Mouse (Mus musculus) liver, adult (tissue): ENCODE results near the gene Stxbp2.

Source experiments
- GATA4 ChIP-seq: IDR thresholded peaks from 2 replicates; pipeline ENCODE4 v1.6.1; 2014; ENCODE audit warnings: mild to moderate bottlenecking, low read length; ENCODE audit not compliant: insufficient replicate concordance

Gene Stxbp2

GRCm38 (mm10) chr8:3665507-3665906 is 34.8 kb downstream of the Stxbp2 start, which contains the start of gene Mcemp1:
Gene Mcemp1, plus strand, starts transcription at chr8:3665754.
- no peak for TF ChIP-seq GATA4

GRCm38 (mm10) chr8:3670388-3670787 is 39.6 kb downstream of the Stxbp2 start:
- TF ChIP-seq GATA4 = no peak

- 0 out of 2 replicates have a peak, but pooled peaks have one; percentile 6 for TF ChIP-seq GATA4
These were observed 41.3 kb downstream of the Stxbp2 start, which contains the start of gene Fcor for GRCm38 (mm10) chr8:3671980-3672491. Gene Fcor, minus strand, starts transcription at chr8:3672362.

GRCm38 (mm10) chr8:3674671-3675070 is 43.9 kb downstream of the Stxbp2 start:
- TF ChIP-seq GATA4 = no peak

- no peak for TF ChIP-seq GATA4
These were observed 45.6 kb downstream of the Stxbp2 start, which contains the start of gene Trappc5 for GRCm38 (mm10) chr8:3676131-3676992. Gene Trappc5, plus strand, starts transcription at chr8:3676299.

- no peak for TF ChIP-seq GATA4
These were observed 46.3 kb downstream of the Stxbp2 start for GRCm38 (mm10) chr8:3676993-3677579.

- TF ChIP-seq GATA4 = no peak
These were observed 48.1 kb downstream of the Stxbp2 start for GRCm38 (mm10) chr8:3678831-3679230.

GRCm38 (mm10) chr8:3679236-3679635 is 48.5 kb downstream of the Stxbp2 start:
- TF ChIP-seq GATA4 = no peak

GRCm38 (mm10) chr8:3679656-3680055 is 48.9 kb downstream of the Stxbp2 start:
- no peak for TF ChIP-seq GATA4

GRCm38 (mm10) chr8:3682435-3682834 is 51.7 kb downstream of the Stxbp2 start:
- no peak for TF ChIP-seq GATA4

GRCm38 (mm10) chr8:3683408-3684176 is 52.8 kb downstream of the Stxbp2 start:
- TF ChIP-seq GATA4 = no peak

GRCm38 (mm10) chr8:3684530-3684929 is 53.8 kb downstream of the Stxbp2 start:
- TF ChIP-seq GATA4 = no peak

GRCm38 (mm10) chr8:3685422-3685821 is 54.7 kb downstream of the Stxbp2 start:
- no peak for TF ChIP-seq GATA4

GRCm38 (mm10) chr8:3687537-3687936 is 56.8 kb downstream of the Stxbp2 start:
- TF ChIP-seq GATA4 = no peak

- TF ChIP-seq GATA4 = no peak
These were observed 60.0 kb downstream of the Stxbp2 start for GRCm38 (mm10) chr8:3690774-3691173.
